7 mouse cellular contexts compared by ENCODE assay signal in the genomic region with DNA sequence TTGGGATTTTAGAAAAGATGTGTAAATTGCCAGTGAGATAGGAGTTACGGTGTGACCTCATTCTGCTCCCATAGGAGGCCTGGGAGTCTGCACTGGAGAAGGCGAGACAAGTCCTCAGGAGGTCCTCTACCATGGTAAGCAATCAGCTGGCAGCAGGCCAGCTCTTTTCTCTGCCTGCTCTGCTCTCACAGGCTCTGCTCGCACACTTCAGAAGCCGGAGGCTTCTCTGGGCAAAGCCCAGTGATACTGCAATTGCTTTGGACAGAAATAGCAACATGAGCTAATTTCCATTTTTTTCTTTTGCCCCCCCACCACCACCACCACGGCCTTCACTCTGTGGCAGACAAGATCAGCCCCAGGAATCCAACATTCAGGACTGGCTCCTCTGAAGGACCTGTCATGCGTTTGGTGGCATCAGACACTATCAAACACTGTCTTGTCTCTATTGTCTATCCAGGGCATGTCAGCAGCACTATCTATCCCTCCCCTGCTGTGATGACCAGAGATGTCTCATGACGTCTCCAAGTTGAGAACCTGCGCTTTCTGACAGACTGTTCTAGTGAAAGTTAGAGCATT.
DNase-seq lines count a peak whose midpoint lies in the region; ATAC-seq lines count a peak whose summit lies in the region.

No protein-coding gene starts in this region.

- H3K27ac ChIP-seq in embryonic facial prominence, embryonic 14.5 days (replicated peaks; ENCODE audit: low read depth, low read length), result no peak overlapping the region
- H3K27ac ChIP-seq in hindbrain, embryonic 14.5 days, result no peak overlapping the region

- 50% methylated on average over 8 of the region's 8 CpGs for WGBS in embryonic facial prominence, embryonic 14.5 days
- WGBS in hindbrain, embryonic 14.5 days, result 32% methylated on average over 8 of the region's 8 CpGs

- peak; percentile 9 for DNase-seq in urinary bladder, postnatal 14 days (ENCODE audit: low spot score)
- DNase-seq in urinary bladder, postnatal 10 days (ENCODE audit: low spot score), result no peak
- peak; percentile 67 for DNase-seq in embryonic facial prominence, embryonic 14.5 days (ENCODE audit: low spot score)
- peak; percentile 72 for DNase-seq in hindbrain, embryonic 14.5 days (ENCODE audit: low spot score)
- DNase-seq in lung, postnatal 10 days, result peak; percentile 51
- no peak for DNase-seq in thymus, postnatal 25 days
- no peak for DNase-seq in left cerebral cortex, postnatal 36 days (ENCODE audit: low spot score in 2 of 2)

- H3K9me3 ChIP-seq in embryonic facial prominence, embryonic 14.5 days (ENCODE audit: control insufficient read depth, low read length), result no peaks in the 10 kb centered on the region
- H3K9me3 ChIP-seq in hindbrain, embryonic 14.5 days (ENCODE audit: control insufficient read depth, low read length), result no peaks in the 10 kb centered on the region

- no peaks in the 10 kb centered on the region for H3K27me3 ChIP-seq in embryonic facial prominence, embryonic 14.5 days (replicated peaks; ENCODE audit: control insufficient read depth, insufficient read depth, low read length)
- H3K27me3 ChIP-seq in hindbrain, embryonic 14.5 days (ENCODE audit: control insufficient read depth, insufficient read depth, low read length), result no peaks in the 10 kb centered on the region

- no peaks in the 10 kb centered on the region for H3K36me3 ChIP-seq in embryonic facial prominence, embryonic 14.5 days (ENCODE audit: control insufficient read depth, insufficient read depth, low read length)
- H3K36me3 ChIP-seq in hindbrain, embryonic 14.5 days (replicated peaks; ENCODE audit: control insufficient read depth, insufficient read depth), result no peaks in the 10 kb centered on the region

- H3K9ac ChIP-seq in embryonic facial prominence, embryonic 14.5 days (ENCODE audit: low read depth, low read length), result no peak overlapping the region
- no peak overlapping the region for H3K9ac ChIP-seq in hindbrain, embryonic 14.5 days

- peak; percentile 71; the same call in 1 of the 2 replicates for ATAC-seq in embryonic facial prominence, embryonic 14.5 days (ENCODE audit: low read depth)
- ATAC-seq in hindbrain, embryonic 14.5 days (ENCODE audit: low FRiP score), result peak; percentile 85

- H3K4me3 ChIP-seq in embryonic facial prominence, embryonic 14.5 days (ENCODE audit: low read depth, low read length), result no peak overlapping the region
- H3K4me3 ChIP-seq in hindbrain, embryonic 14.5 days (replicated peaks; ENCODE audit: low read length), result no peak overlapping the region

- no peak overlapping the region for H3K4me2 ChIP-seq in embryonic facial prominence, embryonic 14.5 days (ENCODE audit: low read depth, low read length)
- no peak overlapping the region for H3K4me2 ChIP-seq in hindbrain, embryonic 14.5 days (replicated peaks)

- no peaks in the 10 kb centered on the region for H3K4me1 ChIP-seq in embryonic facial prominence, embryonic 14.5 days (ENCODE audit: control insufficient read depth, insufficient read depth, low read length)
- H3K4me1 ChIP-seq in hindbrain, embryonic 14.5 days (replicated peaks; ENCODE audit: control insufficient read depth, insufficient read depth, low read length), result peaks cover 11% of the 10 kb centered on the region; the same call in 1 of the 2 replicates

- intact Hi-C loops in left cerebral cortex, postnatal 36 days (cut with DNase I), result loop anchor here (10.0 kb wide), 1 partner anchor 166 kb away; no protein-coding TSS in a partner anchor

Comparison
In these comparisons a context has a peak if more than half of its experiments do, and no peak if none do; other contexts are left out.
1. DNase-seq: peak in urinary bladder, postnatal 14 days (single experiment), embryonic facial prominence, embryonic 14.5 days (single experiment), hindbrain, embryonic 14.5 days (single experiment) and lung, postnatal 10 days (single experiment); none in urinary bladder, postnatal 10 days (single experiment), thymus, postnatal 25 days (single experiment) and left cerebral cortex, postnatal 36 days (0 of 2).